Mouse (Mus musculus) erythroblast, embryonic 14.5 days (primary cell): ENCODE measurements at regions not wholly inside any gene's neighbourhood (a gene's known extent, or its start where the extent isn't known, plus 50 kb on each side); places are given as distances from the start of the nearest gene placed in this dataset.

ENCODE experiments used
- GATA1 ChIP-seq: IDR thresholded peaks from 2 replicates; pipeline ENCODE4 v1.6.1; 2012; ENCODE audit warnings: low read length, inconsistent platforms, mixed read lengths
- TAL1 ChIP-seq: IDR thresholded peaks from 3 replicates; pipeline ENCODE4 v1.6.1; 2012; ENCODE audit warnings: low read length, inconsistent platforms, mixed read lengths

DNA sequence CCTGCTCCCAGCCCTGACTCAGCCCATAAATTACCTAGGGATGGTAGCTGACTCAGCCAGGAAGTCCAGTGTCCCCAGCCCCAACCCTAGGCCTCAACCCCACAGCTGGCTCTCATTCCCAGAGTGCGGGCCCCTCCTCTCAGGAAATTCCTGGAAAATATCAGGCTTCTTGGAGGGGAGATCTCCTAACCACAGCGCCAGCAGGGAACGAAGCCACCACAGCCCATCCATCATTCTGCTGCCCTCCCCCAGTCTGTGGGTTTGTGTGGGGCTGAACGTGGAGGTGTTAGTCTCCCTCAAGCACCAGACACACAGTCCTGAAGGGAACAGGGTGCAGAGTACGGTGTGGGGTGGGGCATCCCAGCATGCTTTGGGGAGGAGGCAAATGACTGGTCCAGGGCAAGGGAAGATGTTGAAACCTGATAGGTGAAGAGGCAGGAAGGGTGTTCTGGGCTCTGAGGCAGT is 143.2 kb downstream of the Zfp36l2 start:
- TF ChIP-seq GATA1, result no peak
- TF ChIP-seq TAL1, result no peak
